Mouse (Mus musculus) embryo, embryonic 10.5 days (tissue): ENCODE measurements at regions not wholly inside any gene's neighbourhood (a gene's known extent, or its start where the extent isn't known, plus 50 kb on each side); places are given as distances from the start of the nearest gene placed in this dataset.

Experiments used
- DNase-seq: peaks from one replicate; pipeline ENCODE4 v3.0.0-alpha.2; 2015; ENCODE audit warnings: low spot score

GRCm38 (mm10) chr7:75400471-75400870, 54.9 kb upstream of the Akap13 start:
- no peak for DNase-seq

GRCm38 (mm10) chr7:75404955-75405354, 50.4 kb upstream of the Akap13 start:
- no peak for DNase-seq
